Mouse (Mus musculus) forebrain, embryonic 10.5 days (tissue): Measurements from ENCODE around the gene Tchp. TPM values are rescaled to one million over a fixed set of nuclear protein-coding genes. Genes with fewer than 3 reads are reported as not detected.
A peak's percentile ranks its signal among the peaks of the same experiment; 100 is the strongest.

ENCODE experiments used
- DNase-seq: peaks from one replicate; pipeline ENCODE4 v3.0.0-alpha.2; 2017; ENCODE audit warnings: low spot score; ENCODE audit errors: extremely low spot score
- H3K27ac ChIP-seq: fragments of 300-500 bp; sonication (generic); 2 replicates; pipeline ENCODE4 v1.5.1; 2016; ENCODE audit warnings: mild to moderate bottlenecking
- H3K27me3 ChIP-seq: fragments of 300-500 bp; sonication (generic); 2 replicates; pipeline ENCODE4 v1.6.1; 2016; ENCODE audit warnings: mild to moderate bottlenecking; ENCODE audit not compliant: poor library complexity, severe bottlenecking
- H3K36me3 ChIP-seq: fragments of 300-500 bp; sonication (generic); replicated peaks from 2 replicates; pipeline ENCODE4 v1.6.1; 2016; ENCODE audit warnings: mild to moderate bottlenecking, moderate library complexity
- H3K4me1 ChIP-seq: fragments of 300-500 bp; sonication (generic); 2 replicates; pipeline ENCODE4 v1.6.1; 2016
- H3K4me3 ChIP-seq: fragments of 300-500 bp; sonication (generic); 2 replicates; pipeline ENCODE4 v1.5.1; 2016; ENCODE audit warnings: mild to moderate bottlenecking, moderate library complexity
- H3K9me3 ChIP-seq: fragments of 300-500 bp; sonication (generic); 2 replicates; pipeline ENCODE4 v1.6.1; 2016; ENCODE audit warnings: mild to moderate bottlenecking, moderate library complexity
- WGBS: fragments of 180-500 bp; shearing (Covaris S2); methylation state at CpG from one replicate; pipeline ENCODE4 v1.1.7; 2016; 5-methylcytosine and 5-hydroxymethylcytosine counted together
- polyA plus RNA-seq: library from polyadenylated mRNA; unstranded; fragments of >200 nt; fragmentation: Nextera tagmentation; extraction: Ambion mirVana; gene quantifications from 2 replicates; pipeline ENCODE4 v1.2.1, GENCODE M21; 2016

Gene Tchp
- polyA plus RNA-seq, 1 experiment from 2014 or later, result 20.9 TPM

- Histone ChIP-seq H3K4me1 (no peaks in the 10 kb centered on the region), H3K9me3 (no peaks in the 10 kb centered on the region), H3K36me3 (peaks cover 85% of the 10 kb centered on the region), H3K27me3 (no peaks in the 10 kb centered on the region), H3K27ac (no peak overlapping the region), H3K4me3 (no peak overlapping the region)
- no peak for DNase-seq
- 93% methylated on average over 5 of the region's 5 CpGs for WGBS
Observed at GRCm38 (mm10) chr5:114747521-114747920, 40.0 kb downstream of the Tchp start.

DNA sequence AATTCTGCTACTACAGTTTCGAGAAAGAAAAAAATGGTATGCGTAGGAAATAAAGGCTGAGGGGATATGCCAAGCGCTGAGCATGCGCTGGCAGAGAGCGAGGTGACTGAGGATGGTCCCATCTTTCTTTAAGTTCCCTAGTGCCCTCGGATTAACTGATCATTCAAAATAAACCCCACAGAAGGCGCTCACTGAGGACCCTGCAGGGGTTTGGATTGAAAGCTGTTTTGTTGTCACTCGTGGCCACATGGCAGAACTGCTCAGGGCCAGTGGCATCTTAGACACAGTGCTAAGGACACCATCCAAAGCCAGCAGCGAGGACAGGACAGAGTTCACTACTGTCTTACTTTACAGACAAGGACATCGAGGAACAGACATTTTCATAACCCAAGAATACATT is 42.8 kb downstream of the Tchp start:
- H3K36me3 ChIP-seq, result peaks cover 85% of the 10 kb centered on the region
- no peaks in the 10 kb centered on the region for H3K27me3 ChIP-seq
- H3K4me3 ChIP-seq, result no peak overlapping the region
- no peak overlapping the region for H3K27ac ChIP-seq
- 84% methylated on average over 10 of the region's 10 CpGs for WGBS
- DNase-seq, result no peak
- H3K9me3 ChIP-seq, result no peaks in the 10 kb centered on the region
- no peaks in the 10 kb centered on the region for H3K4me1 ChIP-seq

- WGBS, result 92% methylated on average over 10 of the region's 10 CpGs
- Histone ChIP-seq H3K4me3 (no peak overlapping the region), H3K27ac (no peak overlapping the region), H3K27me3 (no peaks in the 10 kb centered on the region), H3K36me3 (peaks cover 85% of the 10 kb centered on the region), H3K9me3 (no peaks in the 10 kb centered on the region), H3K4me1 (no peaks in the 10 kb centered on the region)
- no peak for DNase-seq
Observed at GRCm38 (mm10) chr5:114752397-114752796, 44.8 kb downstream of the Tchp start.

- H3K27me3 ChIP-seq, result no peaks in the 10 kb centered on the region
- H3K9me3 ChIP-seq, result no peaks in the 10 kb centered on the region
- peaks cover 79% of the 10 kb centered on the region for H3K36me3 ChIP-seq
- no peak overlapping the region for H3K4me3 ChIP-seq
- DNase-seq, result no peak
- H3K4me1 ChIP-seq, result no peaks in the 10 kb centered on the region
- no peak overlapping the region for H3K27ac ChIP-seq
- 92% methylated on average over 12 of the region's 12 CpGs for WGBS
Observed at GRCm38 (mm10) chr5:114753384-114753783, 45.8 kb downstream of the Tchp start.

DNA sequence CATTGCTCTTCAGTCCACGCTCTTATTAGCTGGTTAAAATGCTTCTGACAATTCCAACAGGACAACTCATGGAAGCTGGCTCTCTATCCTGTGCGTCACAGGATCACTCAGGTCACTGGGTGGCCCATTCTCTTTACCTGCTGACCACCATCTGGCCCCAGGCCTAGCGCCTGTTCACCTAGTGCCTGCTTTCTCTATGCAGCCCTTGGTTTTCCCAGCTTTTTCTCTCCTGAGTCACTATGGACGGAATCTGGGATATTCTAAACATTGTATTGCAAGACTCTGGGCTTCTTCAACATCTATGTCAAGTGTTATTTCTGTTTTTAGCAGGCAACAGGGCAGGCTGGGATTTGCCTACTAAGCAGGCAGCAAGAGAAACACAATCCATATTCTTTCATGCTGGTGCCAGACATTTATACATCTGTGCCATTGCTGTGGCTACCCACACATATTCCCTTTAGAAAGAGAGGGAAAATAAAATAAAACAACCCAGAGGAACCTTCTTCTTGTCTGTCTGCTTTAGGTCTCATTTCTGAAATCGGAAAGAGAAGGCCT is 52.1 kb downstream of the Tchp start:
- no peak overlapping the region for H3K27ac ChIP-seq
- no peaks in the 10 kb centered on the region for H3K9me3 ChIP-seq
- H3K27me3 ChIP-seq, result no peaks in the 10 kb centered on the region
- DNase-seq, result no peak
- H3K36me3 ChIP-seq, result peaks cover 83% of the 10 kb centered on the region
- no peak overlapping the region for H3K4me3 ChIP-seq
- H3K4me1 ChIP-seq, result no peaks in the 10 kb centered on the region
- WGBS, result 90% methylated on average over 5 of the region's 5 CpGs

DNA sequence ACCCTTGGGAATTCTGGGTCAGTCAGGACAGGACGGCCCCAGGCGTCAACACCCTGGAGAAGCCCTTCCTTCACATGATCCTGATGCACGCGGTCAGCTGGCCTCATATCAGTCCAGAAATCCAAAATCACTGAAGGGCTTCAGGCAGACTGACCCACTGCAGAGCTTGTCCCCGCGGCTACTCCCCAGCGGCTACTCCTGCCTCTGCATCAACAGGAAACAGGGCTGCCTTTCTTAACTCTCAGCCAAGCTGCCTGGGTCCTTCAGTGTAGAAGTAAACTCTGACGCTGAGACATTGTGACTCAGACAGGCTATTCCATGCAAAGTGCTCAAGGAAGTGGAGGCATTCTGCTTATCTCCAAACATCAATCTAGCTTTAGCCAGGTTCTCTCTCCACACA is 54.4 kb downstream of the Tchp start:
- peaks cover 85% of the 10 kb centered on the region for H3K36me3 ChIP-seq

DNA sequence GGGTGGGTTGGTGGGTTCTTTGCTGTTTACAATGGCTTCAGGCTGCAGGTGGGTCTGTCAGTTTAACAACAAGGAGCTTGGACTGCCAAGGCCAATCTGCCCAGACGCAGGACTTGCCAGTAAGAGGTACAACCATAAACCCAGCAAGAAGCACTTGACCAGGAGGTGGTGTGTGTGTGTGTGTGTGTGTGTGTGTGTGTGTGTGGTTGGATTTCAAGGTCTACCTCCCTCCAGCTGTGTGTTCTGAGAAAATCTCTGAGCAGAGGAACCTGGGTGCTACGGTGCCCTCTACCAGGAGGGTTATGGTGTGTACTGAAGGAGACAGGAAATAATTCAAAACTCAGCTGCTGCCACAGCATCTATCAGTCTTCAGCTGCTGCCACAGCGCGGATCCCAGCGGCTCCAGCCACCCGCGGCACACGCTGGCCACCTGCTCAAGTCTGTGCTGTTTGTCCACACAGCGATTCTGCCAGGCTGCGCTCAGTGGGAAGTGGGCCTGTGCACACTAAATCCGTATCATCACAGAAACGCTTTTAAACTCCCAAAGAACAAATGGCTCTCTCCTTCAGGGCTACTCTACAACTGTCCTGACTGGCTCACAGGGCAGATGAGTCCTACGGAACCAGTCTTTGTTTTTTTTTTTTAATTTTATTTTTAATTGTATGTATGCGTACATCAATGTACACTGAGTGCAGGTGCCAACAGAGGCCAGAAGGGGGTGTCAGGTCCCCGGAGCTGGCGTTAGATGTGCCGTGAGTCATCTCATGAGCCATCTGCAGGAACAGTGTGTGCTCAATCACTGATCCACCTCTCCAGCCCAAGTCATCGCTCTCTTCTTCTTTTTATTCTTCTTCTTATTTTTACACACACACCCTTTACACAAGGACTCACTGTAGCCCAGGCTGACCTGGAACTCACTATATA is 57.5 kb downstream of the Tchp start:
- H3K9me3 ChIP-seq, result no peaks in the 10 kb centered on the region
- DNase-seq, result no peak
- 90% methylated on average over 18 of the region's 18 CpGs for WGBS
- H3K4me1 ChIP-seq, result no peaks in the 10 kb centered on the region
- H3K27me3 ChIP-seq, result no peaks in the 10 kb centered on the region
- no peak overlapping the region for H3K27ac ChIP-seq
- peaks cover 68% of the 10 kb centered on the region for H3K36me3 ChIP-seq
- no peak overlapping the region for H3K4me3 ChIP-seq

More for the DNA sequence above, 54.4 kb downstream of the Tchp start:
- Histone ChIP-seq H3K27me3 (no peaks in the 10 kb centered on the region), H3K27ac (no peak overlapping the region), H3K9me3 (no peaks in the 10 kb centered on the region), H3K4me3 (no peak overlapping the region), H3K4me1 (no peaks in the 10 kb centered on the region)
- WGBS, result 94% methylated on average over 8 of the region's 8 CpGs
- no peak for DNase-seq

DNA sequence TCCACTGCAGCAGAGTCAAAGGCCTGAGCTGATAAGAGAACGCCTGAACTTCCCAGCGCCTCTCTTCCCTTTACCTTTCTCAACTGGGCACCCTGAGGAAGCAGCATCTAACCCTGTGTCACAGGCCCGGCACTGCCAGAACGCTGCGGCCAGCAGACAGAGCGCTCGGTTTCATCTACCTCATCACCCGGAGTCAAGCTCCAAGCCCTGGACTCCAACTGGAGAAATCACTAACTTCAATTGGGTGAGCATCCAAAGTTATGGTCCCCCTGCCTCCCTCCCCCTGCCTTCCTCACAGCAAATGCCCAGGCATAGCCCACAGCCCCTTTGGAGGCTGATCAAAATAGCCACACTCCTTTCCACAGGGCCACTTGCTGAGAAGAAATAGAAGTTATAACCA is 59.1 kb downstream of the Tchp start:
- 91% methylated on average over 8 of the region's 8 CpGs for WGBS
- Histone ChIP-seq H3K9me3 (no peaks in the 10 kb centered on the region), H3K27ac (no peak overlapping the region), H3K36me3 (peaks cover 54% of the 10 kb centered on the region), H3K4me1 (peaks cover 9% of the 10 kb centered on the region), H3K27me3 (no peaks in the 10 kb centered on the region), H3K4me3 (no peak overlapping the region)
- no peak for DNase-seq

DNA sequence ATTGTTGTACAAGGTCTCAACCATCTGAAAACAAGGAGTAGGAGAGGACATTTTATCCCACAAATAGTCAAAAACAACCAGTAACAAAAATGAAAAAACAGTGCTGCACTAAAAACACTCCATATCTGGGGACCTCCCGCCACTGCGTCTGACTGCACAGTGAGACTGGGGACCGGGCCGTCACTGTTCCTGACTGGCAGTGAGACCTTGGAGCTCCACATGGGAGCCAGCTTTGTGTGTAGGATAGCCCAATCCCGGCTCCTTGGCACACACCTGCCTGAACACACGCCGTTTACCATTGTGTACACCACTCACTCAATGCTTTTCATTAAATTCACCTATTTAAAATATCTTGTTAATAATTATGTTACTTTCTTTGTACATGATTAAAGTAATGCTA is 59.6 kb downstream of the Tchp start:
- H3K27ac ChIP-seq, result no peak overlapping the region
- DNase-seq, result no peak
- H3K4me3 ChIP-seq, result no peak overlapping the region
- H3K4me1 ChIP-seq, result peaks cover 14% of the 10 kb centered on the region
- H3K36me3 ChIP-seq, result peaks cover 49% of the 10 kb centered on the region
- no peaks in the 10 kb centered on the region for H3K9me3 ChIP-seq
- WGBS, result 90% methylated on average over 7 of the region's 7 CpGs
- no peaks in the 10 kb centered on the region for H3K27me3 ChIP-seq

GRCm38 (mm10) chr5:114769786-114770185 is 62.2 kb downstream of the Tchp start:
- Histone ChIP-seq H3K4me1 (peaks cover 33% of the 10 kb centered on the region), H3K36me3 (peaks cover 23% of the 10 kb centered on the region), H3K4me3 (no peak overlapping the region), H3K9me3 (no peaks in the 10 kb centered on the region), H3K27me3 (no peaks in the 10 kb centered on the region), H3K27ac (no peak overlapping the region)
- no peak for DNase-seq
- 95% methylated on average over 8 of the region's 8 CpGs for WGBS

DNA sequence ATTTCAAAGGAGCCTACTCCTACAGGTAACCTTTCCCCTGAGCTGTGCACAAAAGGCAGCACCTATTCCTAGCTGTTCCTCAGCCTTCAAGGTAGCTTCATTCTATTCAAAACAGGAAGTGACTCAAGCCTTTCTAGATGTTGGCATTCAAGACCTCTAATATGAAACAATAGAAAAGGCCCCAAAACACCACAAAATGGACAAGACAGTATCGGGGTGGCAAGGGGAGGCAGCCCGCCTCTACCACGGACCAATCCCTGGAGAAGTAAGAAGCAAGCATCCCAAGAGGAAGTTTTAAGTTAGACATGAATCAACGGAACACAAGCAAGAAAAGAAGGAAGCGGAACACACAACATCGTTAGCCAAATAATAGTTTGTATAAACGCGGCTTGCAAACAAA is 64.2 kb downstream of the Tchp start:
- 77% methylated on average over 8 of the region's 8 CpGs for WGBS
- Histone ChIP-seq H3K4me1 (peaks cover 49% of the 10 kb centered on the region), H3K27me3 (no peaks in the 10 kb centered on the region), H3K4me3 (peak overlapping the region; percentile 99), H3K9me3 (no peaks in the 10 kb centered on the region), H3K36me3 (peaks cover 4% of the 10 kb centered on the region; the same call in 1 of the 2 replicates), H3K27ac (no peak overlapping the region)
- DNase-seq, result no peak
